In the genomic region with DNA sequence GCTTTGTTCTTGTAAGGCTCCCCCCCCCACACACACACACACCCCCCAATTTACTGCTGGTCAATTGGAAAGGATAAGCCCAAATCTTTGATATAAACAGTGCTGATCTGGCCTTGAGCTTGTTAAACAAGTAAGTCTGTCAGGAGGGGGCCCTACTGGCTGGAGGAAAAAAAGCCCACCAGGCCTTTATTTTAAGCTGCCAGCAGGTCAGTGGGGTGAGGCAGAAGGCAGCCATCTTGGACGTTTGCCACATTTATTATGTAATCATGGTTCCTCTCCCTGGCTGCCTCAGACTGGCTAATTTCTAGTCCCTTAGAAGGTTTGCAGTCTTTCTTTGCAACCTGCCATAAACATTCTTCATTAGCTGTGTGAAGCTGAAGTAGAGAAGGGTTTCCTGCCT, we compare ENCODE assay signal across 12 mouse cellular contexts.
DNase-seq lines count a peak whose midpoint lies in the region; ATAC-seq and TF ChIP-seq lines count a peak whose summit lies in the region.
"Had no signal": no experiment of that assay in that cellular context is flagged by ENCODE, and none has a peak within 500 bp of the region (broad histone marks: within the 10 kb centered on the region; RNA-seq: fewer than 3 reads in every experiment).

No protein-coding gene starts in this region.

- no peak for TF ChIP-seq CTCF in bone marrow macrophage, adult 2 months (IDR thresholded peaks at IDR 0.05; ENCODE audit: low read depth, low read length)
- TF ChIP-seq CTCF in kidney, postnatal 0 days (IDR thresholded peaks at IDR 0.05; ENCODE audit: low read depth) = no peak

- H3K4me3 ChIP-seq in kidney, embryonic 14.5 days (ENCODE audit: low read length) = no peak overlapping the region
- no peak overlapping the region for H3K4me3 ChIP-seq in bone marrow macrophage, adult 2 months (ENCODE audit: insufficient read depth, low read length)
- H3K4me3 ChIP-seq in kidney, postnatal 0 days (replicated peaks; ENCODE audit: low read depth, low read length) = no peak overlapping the region
- H3K4me3 ChIP-seq: embryonic facial prominence, embryonic 15.5 days; megakaryocyte, embryonic 14.5 days had no signal

- H3K9me3 ChIP-seq in kidney, embryonic 14.5 days (ENCODE audit: control insufficient read depth, low read length) = no peaks in the 10 kb centered on the region
- H3K9me3 ChIP-seq in kidney, postnatal 0 days (replicated peaks; ENCODE audit: low read length) = no peaks in the 10 kb centered on the region
- H3K9me3 ChIP-seq: embryonic facial prominence, embryonic 15.5 days; megakaryocyte, embryonic 14.5 days had no signal

- peak; percentile 12 to 66 for DNase-seq in adrenal gland, adult (ENCODE audit: inconsistent age in 2 of 2, low spot score in 1 of 2)
- DNase-seq in adrenal gland, adult 18-20 months (ENCODE audit: low spot score in 2 of 2) = no peak
- DNase-seq in kidney, adult 8-10 months = peak; percentile 42 to 43
- peak; percentile 18 for DNase-seq in kidney, postnatal 0 days (ENCODE audit: low spot score)
- DNase-seq in right cerebral cortex, postnatal 25 days = no peak
- no peak for DNase-seq in right cerebral cortex, postnatal 4 days
- DNase-seq: gastrocnemius, postnatal 25 days had no signal

- no peaks in the 10 kb centered on the region for H3K4me1 ChIP-seq in kidney, embryonic 14.5 days (ENCODE audit: control insufficient read depth, insufficient read depth, low read length)
- peaks cover 22% of the 10 kb centered on the region for H3K4me1 ChIP-seq in bone marrow macrophage, adult 2 months (ENCODE audit: control insufficient read depth, insufficient read depth, low read length)
- no peaks in the 10 kb centered on the region for H3K4me1 ChIP-seq in kidney, postnatal 0 days (replicated peaks; ENCODE audit: insufficient read depth, low read length)
- H3K4me1 ChIP-seq: embryonic facial prominence, embryonic 15.5 days had no signal

- H3K4me2 ChIP-seq in kidney, embryonic 14.5 days (replicated peaks; ENCODE audit: low read depth, low read length) = no peak overlapping the region
- no peak overlapping the region for H3K4me2 ChIP-seq in kidney, postnatal 0 days (ENCODE audit: low read length)
- H3K4me2 ChIP-seq: embryonic facial prominence, embryonic 15.5 days had no signal

- H3K36me3 ChIP-seq in kidney, embryonic 14.5 days (ENCODE audit: control insufficient read depth, insufficient read depth, low read length) = no peaks in the 10 kb centered on the region
- no peaks in the 10 kb centered on the region for H3K36me3 ChIP-seq in kidney, postnatal 0 days (ENCODE audit: insufficient read depth, low read length)
- H3K36me3 ChIP-seq: embryonic facial prominence, embryonic 15.5 days had no signal

- H3K27me3 ChIP-seq in kidney, embryonic 14.5 days (ENCODE audit: control insufficient read depth, insufficient read depth, low read length) = no peaks in the 10 kb centered on the region
- H3K27me3 ChIP-seq in kidney, postnatal 0 days (ENCODE audit: insufficient read depth, low read length) = no peaks in the 10 kb centered on the region
- H3K27me3 ChIP-seq: embryonic facial prominence, embryonic 15.5 days had no signal

- no peak for TF ChIP-seq POLR2A in bone marrow macrophage, adult 2 months (IDR thresholded peaks at IDR 0.05; ENCODE audit: borderline replicate concordance, low read depth, low read length)

- H3K9ac ChIP-seq in kidney, embryonic 14.5 days (ENCODE audit: low read depth, low read length) = no peak overlapping the region
- no peak overlapping the region for H3K9ac ChIP-seq in kidney, postnatal 0 days (ENCODE audit: low read depth, low read length)
- H3K9ac ChIP-seq: embryonic facial prominence, embryonic 15.5 days had no signal

- 14% methylated on average over 1 of the region's 1 CpGs for WGBS in kidney, embryonic 14.5 days
- WGBS in kidney, postnatal 0 days = 0% methylated on average over 1 of the region's 1 CpGs

- no peak for ATAC-seq in kidney, embryonic 14.5 days (ENCODE audit: low FRiP score, low TSS enrichment)
- ATAC-seq in kidney, postnatal 0 days (replicated peaks; ENCODE audit: low FRiP score, low read depth) = no peak
- ATAC-seq: inflammation-experienced regulatory T-cells, adult 6 months had no signal

- no peak overlapping the region for H3K27ac ChIP-seq in kidney, embryonic 14.5 days (ENCODE audit: low read depth, low read length)
- peak overlapping the region; percentile 12; the same call in 1 of the 2 replicates for H3K27ac ChIP-seq in bone marrow macrophage, adult 2 months (ENCODE audit: insufficient read depth, low read depth, low read length)
- 0 out of 2 replicates have a peak overlapping the region, but pooled peaks have one; percentile 10 for H3K27ac ChIP-seq in kidney, postnatal 0 days
- H3K27ac ChIP-seq: embryonic facial prominence, embryonic 15.5 days had no signal

Comparison
In these comparisons a context has a peak if more than half of its experiments do, and no peak if none do; other contexts are left out.
1. DNase-seq: peak in adrenal gland, adult (2 of 2), kidney, adult 8-10 months (2 of 2) and kidney, postnatal 0 days (single experiment); none in adrenal gland, adult 18-20 months (0 of 2), right cerebral cortex, postnatal 25 days (single experiment) and right cerebral cortex, postnatal 4 days (single experiment).